Mouse (Mus musculus) embryonic facial prominence, embryonic 14.5 days (tissue): ENCODE measurements at regions not wholly inside any gene's neighbourhood (a gene's known extent, or its start where the extent isn't known, plus 50 kb on each side); places are given as distances from the start of the nearest gene placed in this dataset.

Experiments
- ATAC-seq: fragments of 200-750 bp; cut with Nextera tagmentation; 2 replicates; pipeline ENCODE4 v1.8.0; 2017; ENCODE audit warnings: low read depth, moderate number of reproducible peaks, moderate TSS enrichment
- DNase-seq: peaks from one replicate; pipeline ENCODE4 v3.0.0-alpha.2; 2015; ENCODE audit warnings: low spot score
- H3K27ac ChIP-seq: fragments of 300-500 bp; sonication (generic); replicated peaks from 2 replicates; pipeline ENCODE4 v1.5.1; 2014; ENCODE audit warnings: low read depth, mild to moderate bottlenecking, low read length, moderate library complexity
- H3K27me3 ChIP-seq: fragments of 300-500 bp; sonication (generic); replicated peaks from 2 replicates; pipeline ENCODE4 v1.6.1; 2014; ENCODE audit warnings: low read length; ENCODE audit not compliant: control insufficient read depth, insufficient read depth
- H3K36me3 ChIP-seq: fragments of 300-500 bp; sonication (generic); 2 replicates; pipeline ENCODE4 v1.6.1; 2014; ENCODE audit warnings: low read length, mixed read lengths; ENCODE audit not compliant: control insufficient read depth, insufficient read depth
- H3K4me1 ChIP-seq: fragments of 300-500 bp; sonication (generic); 2 replicates; pipeline ENCODE4 v1.6.1; 2014; ENCODE audit warnings: antibody characterized with exemption, low read length; ENCODE audit not compliant: control insufficient read depth, insufficient read depth
- H3K4me2 ChIP-seq: fragments of 300-500 bp; sonication (generic); 2 replicates; pipeline ENCODE4 v1.6.1; 2014; ENCODE audit warnings: low read depth, mild to moderate bottlenecking, low read length, moderate library complexity, mixed read lengths
- H3K4me3 ChIP-seq: fragments of 300-500 bp; sonication (generic); 2 replicates; pipeline ENCODE4 v1.5.1; 2014; ENCODE audit warnings: low read depth, mild to moderate bottlenecking, low read length
- H3K9ac ChIP-seq: fragments of 300-500 bp; sonication (generic); 2 replicates; pipeline ENCODE4 v1.6.1; 2014; ENCODE audit warnings: low read depth, mild to moderate bottlenecking, low read length, moderate library complexity, mixed read lengths
- H3K9me3 ChIP-seq: fragments of 300-500 bp; sonication (generic); 2 replicates; pipeline ENCODE4 v1.6.1; 2016; ENCODE audit warnings: low read length; ENCODE audit not compliant: control insufficient read depth
- WGBS: fragments of 180-500 bp; shearing (Covaris S2); extraction: QIAGEN DNeasy Blood & Tissue Kit; methylation state at CpG from one replicate; pipeline ENCODE4 v1.1.7; 2014; 5-methylcytosine and 5-hydroxymethylcytosine counted together

DNA sequence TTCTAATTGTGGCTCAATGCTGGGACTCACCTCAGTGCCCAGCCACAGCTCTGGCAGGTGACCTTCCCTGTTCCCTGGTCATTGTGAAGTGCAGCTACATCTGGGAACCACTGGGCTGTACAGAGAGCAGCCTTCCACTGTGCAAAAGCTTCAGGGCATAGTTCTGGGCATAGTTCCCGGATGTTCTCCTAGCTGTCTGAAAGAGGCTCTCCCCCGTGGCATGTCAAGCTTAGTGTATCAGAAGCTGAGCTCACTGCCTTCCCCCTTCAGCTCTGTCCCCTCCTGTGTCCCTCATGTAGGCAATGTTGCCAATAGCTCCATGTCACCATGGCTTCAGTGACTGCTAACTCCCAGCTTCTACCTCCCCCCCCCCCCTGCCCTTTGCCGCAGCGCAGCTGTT, 75.1 kb downstream of the Foxb1 start:
- WGBS = 56% methylated on average over 4 of the region's 4 CpGs

DNA sequence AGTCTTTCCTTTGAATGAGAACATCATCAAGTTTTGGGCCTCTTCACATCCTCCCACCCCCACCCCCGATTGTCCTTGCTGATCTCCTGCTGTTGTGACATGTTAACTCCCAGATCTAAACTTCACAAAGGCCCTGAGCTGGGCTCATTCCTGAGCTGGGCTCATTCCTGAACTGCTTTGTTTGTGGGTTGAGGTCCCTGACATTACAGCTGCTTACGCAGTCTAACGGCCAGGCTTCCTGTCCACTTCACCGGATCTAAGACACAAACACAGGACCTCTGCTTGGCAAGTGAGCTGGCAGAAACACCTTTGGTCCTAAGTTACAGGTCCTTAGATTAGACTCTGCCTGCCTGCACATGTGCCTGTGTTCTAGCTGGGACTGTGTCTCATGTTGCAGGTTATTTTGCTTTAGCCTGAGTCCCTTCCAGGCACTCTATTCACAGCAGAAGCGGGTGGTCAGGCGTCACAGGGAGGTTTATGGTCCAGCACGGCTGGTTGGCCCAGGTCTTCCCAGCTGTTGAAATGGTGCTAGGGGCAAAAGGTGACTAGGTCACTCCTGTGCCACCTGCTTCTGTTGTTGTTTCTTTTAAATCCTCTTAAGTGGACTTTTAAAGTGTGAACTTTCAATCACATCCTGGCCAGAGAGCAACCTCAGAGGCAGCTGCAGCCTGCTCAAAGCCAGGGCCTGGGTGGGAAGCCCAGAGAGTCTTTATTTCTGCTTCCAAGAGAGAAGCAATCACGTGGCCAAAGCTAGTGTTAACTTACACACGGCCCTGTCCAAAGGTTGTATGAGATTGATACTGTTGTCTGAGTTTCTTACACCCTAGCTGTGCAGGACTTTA, 79.1 kb downstream of the Foxb1 start:
- H3K4me1 ChIP-seq = no peaks in the 10 kb centered on the region
- no peak overlapping the region for H3K4me3 ChIP-seq
- H3K9ac ChIP-seq = no peak overlapping the region
- no peaks in the 10 kb centered on the region for H3K9me3 ChIP-seq
- WGBS = 27% methylated on average over 9 of the region's 9 CpGs
- no peak overlapping the region for H3K27ac ChIP-seq
- no peak overlapping the region for H3K4me2 ChIP-seq
- H3K27me3 ChIP-seq = no peaks in the 10 kb centered on the region
- H3K36me3 ChIP-seq = no peaks in the 10 kb centered on the region
- no peak for ATAC-seq
- no peak for DNase-seq

More for the DNA sequence above, 75.1 kb downstream of the Foxb1 start:
- Histone ChIP-seq H3K4me3 (no peak overlapping the region), H3K27ac (no peak overlapping the region), H3K4me1 (no peaks in the 10 kb centered on the region), H3K9ac (no peak overlapping the region), H3K36me3 (no peaks in the 10 kb centered on the region), H3K4me2 (no peak overlapping the region), H3K9me3 (no peaks in the 10 kb centered on the region), H3K27me3 (no peaks in the 10 kb centered on the region)
- DNase-seq (no peak), ATAC-seq (no peak)

DNA sequence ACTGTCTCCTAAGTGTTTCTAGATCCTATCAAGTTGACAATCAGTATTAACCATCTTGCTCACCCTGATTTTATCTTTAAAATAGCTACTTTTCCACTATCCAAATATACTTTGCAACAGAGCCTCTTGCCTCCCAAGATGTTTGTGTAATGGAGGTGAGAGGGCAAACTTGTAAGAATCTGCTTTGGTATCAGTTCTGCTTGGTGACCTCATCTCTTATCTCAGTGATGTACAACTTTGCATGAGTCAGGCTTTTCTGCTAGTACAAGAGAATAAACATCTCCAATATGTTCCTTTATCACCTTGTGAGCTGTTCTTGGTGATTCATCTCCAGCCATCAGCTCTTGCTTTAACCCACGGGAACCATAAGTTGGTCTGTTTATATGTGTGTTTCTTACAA, 82.1 kb downstream of the Foxb1 start:
- ATAC-seq (no peak), DNase-seq (no peak)
- H3K9me3 ChIP-seq = peaks cover 3% of the 10 kb centered on the region; the same call in 1 of the 2 replicates
- H3K27ac ChIP-seq = no peak overlapping the region
- H3K9ac ChIP-seq = no peak overlapping the region
- no peak overlapping the region for H3K4me2 ChIP-seq
- H3K4me3 ChIP-seq = no peak overlapping the region
- no peaks in the 10 kb centered on the region for H3K36me3 ChIP-seq
- H3K4me1 ChIP-seq = no peaks in the 10 kb centered on the region
- no peaks in the 10 kb centered on the region for H3K27me3 ChIP-seq
- 76% methylated on average over 1 of the region's 1 CpGs for WGBS

DNA sequence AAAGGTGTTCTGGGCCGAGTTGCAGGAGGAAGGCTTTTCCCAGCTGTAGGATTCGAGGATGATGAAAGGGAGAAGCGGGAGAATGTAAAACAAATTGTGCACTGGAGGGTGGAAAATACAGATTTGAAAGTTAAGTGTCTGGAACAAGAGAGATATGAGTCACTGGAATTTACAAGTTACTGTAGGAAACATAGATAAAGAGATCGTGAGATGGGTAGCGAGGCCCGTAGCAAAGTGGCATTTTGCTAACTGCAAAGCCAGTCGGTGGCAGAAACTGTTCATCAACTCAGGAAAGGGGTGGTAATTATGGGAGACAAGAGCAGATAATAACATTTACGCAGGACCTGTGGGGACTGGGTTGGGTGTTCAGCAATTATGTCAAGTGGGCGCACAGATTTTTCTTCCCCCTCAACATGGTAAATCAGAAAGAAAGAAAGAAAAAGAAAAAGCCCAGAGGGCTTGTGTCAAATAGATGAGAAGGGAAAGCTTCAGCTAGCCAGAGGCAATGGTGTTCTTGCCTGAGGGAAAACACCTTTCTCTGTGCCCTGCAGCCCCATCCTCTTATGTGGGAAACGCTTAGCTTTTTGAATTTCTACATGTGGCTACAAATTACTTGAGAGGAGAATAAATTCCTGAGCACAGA, 87.2 kb downstream of the Foxb1 start:
- Histone ChIP-seq H3K4me3 (no peak overlapping the region), H3K27me3 (peaks cover 47% of the 10 kb centered on the region), H3K4me2 (no peak overlapping the region), H3K9ac (no peak overlapping the region), H3K36me3 (no peaks in the 10 kb centered on the region), H3K4me1 (peaks cover 12% of the 10 kb centered on the region; the same call in 1 of the 2 replicates), H3K27ac (no peak overlapping the region), H3K9me3 (peaks cover 3% of the 10 kb centered on the region; the same call in 1 of the 2 replicates)
- WGBS = 65% methylated on average over 10 of the region's 10 CpGs
- DNase-seq = no peak
- no peak for ATAC-seq

DNA sequence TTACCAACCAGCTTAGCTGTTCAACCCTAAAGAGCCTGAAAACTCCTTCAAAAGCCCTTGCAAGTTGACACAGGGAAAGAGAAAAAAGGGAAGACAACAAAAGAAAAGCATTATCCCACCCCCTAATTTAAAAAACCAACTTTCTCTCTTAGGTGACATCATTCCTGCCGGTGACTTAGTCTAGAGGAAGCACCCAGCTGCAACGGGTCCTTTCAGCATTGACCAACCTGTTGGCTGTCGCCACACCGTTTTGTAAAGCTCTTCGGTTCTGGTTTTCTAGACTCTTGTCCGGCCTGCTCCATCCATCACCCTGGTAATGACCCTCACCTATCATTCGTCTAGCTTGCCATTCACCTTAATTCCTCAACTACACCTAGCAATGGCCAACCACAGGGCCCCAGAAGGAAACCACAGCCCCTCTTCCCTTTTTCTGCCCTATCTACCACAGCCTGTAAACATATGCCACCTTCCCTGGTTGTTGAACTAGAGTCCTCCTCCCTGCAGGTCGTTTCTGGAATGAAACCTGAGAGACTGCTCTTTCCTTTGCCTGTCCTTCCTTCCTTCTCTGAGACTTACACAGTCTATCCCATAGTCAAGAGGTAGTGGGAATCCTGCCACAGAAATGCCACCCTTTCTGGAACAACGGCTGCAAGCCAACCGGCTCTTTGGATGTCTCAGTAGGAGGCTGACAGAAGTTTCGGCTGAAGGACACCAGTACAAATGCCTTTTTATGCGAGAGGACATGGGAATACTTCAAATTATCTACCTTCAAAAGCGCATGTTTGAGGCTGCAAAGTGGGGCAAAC, 87.9 kb downstream of the Foxb1 start:
- ATAC-seq (no peak), DNase-seq (no peak)
- H3K27ac ChIP-seq = no peak overlapping the region
- H3K4me2 ChIP-seq = no peak overlapping the region
- H3K27me3 ChIP-seq = peaks cover 54% of the 10 kb centered on the region
- peaks cover 12% of the 10 kb centered on the region; the same call in 1 of the 2 replicates for H3K4me1 ChIP-seq
- 69% methylated on average over 13 of the region's 13 CpGs for WGBS
- H3K36me3 ChIP-seq = no peaks in the 10 kb centered on the region
- H3K4me3 ChIP-seq = no peak overlapping the region
- peaks cover 3% of the 10 kb centered on the region; the same call in 1 of the 2 replicates for H3K9me3 ChIP-seq
- H3K9ac ChIP-seq = no peak overlapping the region

DNA sequence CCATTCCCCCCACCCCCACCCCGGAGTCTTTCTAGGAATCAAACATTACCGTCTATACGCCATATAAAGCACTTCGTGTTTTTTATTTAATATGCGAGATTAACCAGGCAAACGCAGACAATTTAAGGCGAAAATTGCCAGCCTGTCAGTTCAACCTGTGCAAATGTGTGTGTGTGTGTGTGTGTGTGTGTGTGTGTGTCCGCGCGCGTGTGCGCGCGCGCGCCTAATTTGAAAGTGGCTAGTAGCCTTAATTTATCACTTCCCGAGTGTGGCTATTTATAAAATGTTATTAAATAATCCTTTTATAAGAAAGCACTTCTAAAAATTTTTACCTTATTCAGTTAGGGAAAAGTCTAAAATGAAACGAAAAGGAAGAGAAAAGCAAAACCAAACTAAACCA, 89.5 kb downstream of the Foxb1 start:
- no peak overlapping the region for H3K27ac ChIP-seq
- ATAC-seq = no peak

DNA sequence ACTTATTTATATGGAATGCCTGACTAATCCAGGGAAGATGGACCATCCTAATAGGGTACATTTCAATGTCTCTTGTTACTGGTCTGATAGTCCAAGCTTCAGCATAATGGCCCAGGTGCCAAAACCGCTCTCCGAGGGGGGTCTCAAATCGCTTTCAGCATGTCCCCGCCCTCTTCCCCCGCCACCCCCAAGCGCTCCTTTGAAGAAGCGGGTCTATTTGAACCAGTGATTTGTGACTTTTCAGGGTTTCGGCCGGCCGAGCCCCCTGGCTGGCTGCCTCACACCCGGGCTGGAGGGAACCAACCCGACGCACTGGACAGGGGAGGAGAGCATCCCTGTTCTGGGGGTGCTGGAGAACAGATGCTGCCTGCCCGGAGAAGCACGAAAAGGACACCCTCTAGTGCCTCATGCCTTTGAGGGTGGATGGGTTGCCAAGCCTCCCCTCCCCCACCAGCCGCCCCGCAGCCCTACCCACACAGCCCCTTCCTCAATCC, 90.1 kb downstream of the Foxb1 start:
- Histone ChIP-seq H3K27me3 (peaks cover 66% of the 10 kb centered on the region), H3K36me3 (no peaks in the 10 kb centered on the region), H3K9me3 (peaks cover 3% of the 10 kb centered on the region; the same call in 1 of the 2 replicates), H3K4me2 (peak overlapping the region; percentile 40), H3K9ac (no peak overlapping the region), H3K4me1 (peaks cover 12% of the 10 kb centered on the region; the same call in 1 of the 2 replicates), H3K4me3 (peak overlapping the region; percentile 25), H3K27ac (no peak overlapping the region)
- WGBS = 2% methylated on average over 16 of the region's 17 CpGs
- DNase-seq (no peak), ATAC-seq (no peak)

More for the DNA sequence above, 89.5 kb downstream of the Foxb1 start:
- no peak overlapping the region for H3K9ac ChIP-seq
- H3K36me3 ChIP-seq = no peaks in the 10 kb centered on the region
- H3K4me2 ChIP-seq = peak overlapping the region; percentile 40
- DNase-seq = no peak
- 2% methylated on average over 18 of the region's 18 CpGs for WGBS
- H3K9me3 ChIP-seq = peaks cover 3% of the 10 kb centered on the region; the same call in 1 of the 2 replicates
- H3K4me3 ChIP-seq = peak overlapping the region; percentile 25
- H3K4me1 ChIP-seq = peaks cover 12% of the 10 kb centered on the region; the same call in 1 of the 2 replicates
- peaks cover 66% of the 10 kb centered on the region for H3K27me3 ChIP-seq
